Mouse (Mus musculus) myocyte (in vitro differentiated cells): ENCODE data around the gene Gm20388. TPM values are rescaled to one million over a fixed set of nuclear protein-coding genes. Genes with fewer than 3 reads are reported as not detected.

Source experiments
- H3K27me3 ChIP-seq: one replicate; pipeline ENCODE4 v1.6.1; 2011; ENCODE audit not compliant: control insufficient read depth, insufficient read depth, insufficient read length
- H3K36me3 ChIP-seq: one replicate; pipeline ENCODE4 v1.6.1; 2011; ENCODE audit not compliant: control insufficient read depth, insufficient read depth
- H3K4me2 ChIP-seq: one replicate; pipeline ENCODE4 v1.6.1; 2011; ENCODE audit warnings: low read depth, control low read depth
- H3K4me3 ChIP-seq: one replicate; pipeline ENCODE4 v1.5.1; 2011; ENCODE audit warnings: mild to moderate bottlenecking, control low read depth, moderate library complexity
- H3K79me2 ChIP-seq: one replicate; pipeline ENCODE4 v1.6.1; 2011; ENCODE audit not compliant: control insufficient read depth, insufficient read depth
- H3ac ChIP-seq: one replicate; pipeline ENCODE4 v1.6.1; 2011; ENCODE audit not compliant: control insufficient read depth, insufficient read length
- CEBPB ChIP-seq: IDR thresholded peaks from 2 replicates; pipeline ENCODE4 v1.6.1; 2011; ENCODE audit warnings: mild to moderate bottlenecking, moderate library complexity; ENCODE audit not compliant: poor library complexity, insufficient read depth, severe bottlenecking
- E2F4 ChIP-seq: IDR thresholded peaks from one replicate; pipeline ENCODE4 v1.6.1; 2011; ENCODE audit warnings: mild to moderate bottlenecking, control low read depth, moderate library complexity; ENCODE audit not compliant: insufficient read depth
- MAX ChIP-seq: IDR thresholded peaks from one replicate; pipeline ENCODE4 v1.6.1; 2011; ENCODE audit warnings: low read depth, mild to moderate bottlenecking, control low read depth
- MYOD1 ChIP-seq, 3 experiments: IDR thresholded peaks; one replicate each; pipeline ENCODE4 v1.6.1; 2011; ENCODE audit warnings: control low read depth in 2 of 3, low read depth in 2 of 3, mild to moderate bottlenecking in 2 of 3, moderate library complexity in 1 of 3; ENCODE audit not compliant: insufficient read length in 2 of 3, control insufficient read depth in 1 of 3
- MYOG ChIP-seq, 3 experiments: IDR thresholded peaks; one replicate each; pipeline ENCODE4 v1.6.1; 2011; ENCODE audit warnings: control low read depth in 2 of 3, low read depth in 2 of 3, mild to moderate bottlenecking in 2 of 3; ENCODE audit not compliant: insufficient read length in 2 of 3, control insufficient read depth in 1 of 3, insufficient read depth in 1 of 3
- POLR2A ChIP-seq: IDR thresholded peaks from one replicate; pipeline ENCODE4 v1.6.1; 2011; ENCODE audit warnings: low read depth, mild to moderate bottlenecking, control low read depth, moderate library complexity; ENCODE audit not compliant: insufficient read length
- POLR2AphosphoS2 ChIP-seq: IDR thresholded peaks from one replicate; pipeline ENCODE4 v1.6.1; 2011; ENCODE audit warnings: low read depth, control low read depth; ENCODE audit not compliant: insufficient read length
- REST ChIP-seq: IDR thresholded peaks from one replicate; pipeline ENCODE4 v1.6.1; 2011; ENCODE audit warnings: mild to moderate bottlenecking, control low read depth, moderate library complexity; ENCODE audit not compliant: insufficient read depth, insufficient read length
- SRF ChIP-seq: IDR thresholded peaks from one replicate; pipeline ENCODE4 v1.6.1; 2011; ENCODE audit warnings: low read depth; ENCODE audit not compliant: control insufficient read depth, insufficient read length
- TCF12 ChIP-seq: IDR thresholded peaks from one replicate; pipeline ENCODE4 v1.6.1; 2011; ENCODE audit warnings: mild to moderate bottlenecking, control low read depth; ENCODE audit not compliant: poor library complexity, insufficient read depth, severe bottlenecking
- TCF3 ChIP-seq: IDR thresholded peaks from one replicate; pipeline ENCODE4 v1.6.1; 2011; ENCODE audit warnings: low read depth, control low read depth; ENCODE audit not compliant: insufficient read length
- USF1 ChIP-seq: IDR thresholded peaks from one replicate; pipeline ENCODE4 v1.6.1; 2011; ENCODE audit warnings: low read depth, mild to moderate bottlenecking, control low read depth, moderate library complexity
- polyA plus RNA-seq: library from polyadenylated mRNA; unstranded; fragments of >200 nt; fragmentation: generic; extraction: Trizol; gene quantifications from one replicate; pipeline ENCODE4 v1.2.1, GENCODE M21; 2012; ENCODE audit warnings: missing spikeins

The Gm20388 gene
- polyA plus RNA-seq, 1 experiment, result 15.3 TPM

GRCm38 (mm10) chr8:120667561-120668373 is 757.1 kb downstream of the Gm20388 start, which contains the start of the genes Gm27021 and Cox4i1:
Gm27021 (minus strand) TSS chr8:120668079.
Cox4i1 (plus strand) TSS chr8:120668222.
- Histone ChIP-seq H3ac (peak within 1 kb of the TSS; percentile 78), H3K27me3 (no peaks in the 10 kb centered on the region), H3K4me2 (peak within 1 kb of the TSS; percentile 87), H3K36me3 (peaks cover 18% of the 10 kb centered on the region), H3K4me3 (peak within 1 kb of the TSS; percentile 67), H3K79me2 (peaks cover 79% of the 10 kb centered on the region)
- TF ChIP-seq TCF12 (no peak), POLR2AphosphoS2 (peak; percentile 98), TCF3 (peak; percentile 34), REST (peak; percentile 55), POLR2A (peak; percentile 96), CEBPB (no peak), E2F4 (no peak), SRF (no peak), MYOG (IDR thresholded peaks at IDR 0.05; ENCODE audit: control insufficient read depth in 1 of 3, insufficient read depth in 1 of 3, insufficient read length in 2 of 3, low read depth in 2 of 3) (peak in 2 of 3 experiments; percentile 26 to 39), MYOD1 (IDR thresholded peaks at IDR 0.05; ENCODE audit: control insufficient read depth in 1 of 3, insufficient read length in 2 of 3, low read depth in 2 of 3) (peak in 2 of 3 experiments; percentile 1 to 65)

DNA sequence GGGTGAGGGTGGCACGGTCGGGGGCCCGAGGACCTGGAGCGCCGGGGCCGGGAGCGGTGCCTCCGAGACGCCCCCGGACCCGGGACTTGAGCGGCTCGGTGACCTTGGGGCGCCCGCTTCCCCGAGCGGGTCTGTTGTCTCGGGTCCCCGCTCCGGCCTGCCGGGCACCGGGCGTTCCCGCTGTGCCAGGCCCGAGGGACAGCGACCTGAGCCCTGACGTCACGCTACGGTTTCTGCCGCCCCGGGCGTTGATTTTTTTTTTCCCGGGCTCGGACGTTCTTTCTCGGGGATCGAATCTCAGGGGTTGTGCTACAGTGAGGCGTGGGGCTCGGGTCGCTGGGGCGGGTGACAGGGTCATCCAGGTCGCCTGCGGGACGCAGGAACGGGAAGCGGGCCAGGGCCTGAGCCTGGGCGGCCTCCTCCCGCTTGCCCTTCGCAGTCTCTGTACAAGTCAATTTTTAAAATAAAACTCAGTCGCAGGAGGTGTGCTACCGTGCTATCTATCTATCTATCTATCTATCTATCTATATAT is 757.8 kb downstream of the Gm20388 start, which contains the start of gene Emc8:
TSS of gene Emc8 (minus strand) at position 200 of the 532 bp plus-strand sequence.
- Histone ChIP-seq H3K79me2 (peaks cover 72% of the 10 kb centered on the region), H3ac (peak within 1 kb of the TSS; percentile 78), H3K36me3 (peaks cover 25% of the 10 kb centered on the region), H3K27me3 (no peaks in the 10 kb centered on the region), H3K4me2 (peak within 1 kb of the TSS; percentile 87), H3K4me3 (peak within 1 kb of the TSS; percentile 67)
- TF ChIP-seq SRF (no peak), MYOD1 (IDR thresholded peaks at IDR 0.05; ENCODE audit: control insufficient read depth in 1 of 3, insufficient read length in 2 of 3, low read depth in 2 of 3) (peak in 1 of 3 experiments; percentile 4), REST (no peak)

- Histone ChIP-seq H3K4me3 (no peak overlapping the region), H3K4me2 (no peak overlapping the region), H3K36me3 (peaks cover 31% of the 10 kb centered on the region), H3K27me3 (no peaks in the 10 kb centered on the region), H3ac (no peak overlapping the region), H3K79me2 (peaks cover 39% of the 10 kb centered on the region)
- TF ChIP-seq MYOG (IDR thresholded peaks at IDR 0.05; ENCODE audit: control insufficient read depth in 1 of 3, insufficient read depth in 1 of 3, insufficient read length in 2 of 3, low read depth in 2 of 3), result no peak
- TF ChIP-seq MYOD1 (IDR thresholded peaks at IDR 0.05; ENCODE audit: control insufficient read depth in 1 of 3, insufficient read length in 2 of 3, low read depth in 2 of 3), result no peak
- TF ChIP-seq SRF, result no peak
- TF ChIP-seq POLR2A, result no peak
- TF ChIP-seq E2F4, result no peak
- TF ChIP-seq USF1, result no peak
- TF ChIP-seq MAX, result no peak
- no peak for TF ChIP-seq CEBPB
Observed at GRCm38 (mm10) chr8:120671775-120672174, 761.1 kb downstream of the Gm20388 start.

DNA sequence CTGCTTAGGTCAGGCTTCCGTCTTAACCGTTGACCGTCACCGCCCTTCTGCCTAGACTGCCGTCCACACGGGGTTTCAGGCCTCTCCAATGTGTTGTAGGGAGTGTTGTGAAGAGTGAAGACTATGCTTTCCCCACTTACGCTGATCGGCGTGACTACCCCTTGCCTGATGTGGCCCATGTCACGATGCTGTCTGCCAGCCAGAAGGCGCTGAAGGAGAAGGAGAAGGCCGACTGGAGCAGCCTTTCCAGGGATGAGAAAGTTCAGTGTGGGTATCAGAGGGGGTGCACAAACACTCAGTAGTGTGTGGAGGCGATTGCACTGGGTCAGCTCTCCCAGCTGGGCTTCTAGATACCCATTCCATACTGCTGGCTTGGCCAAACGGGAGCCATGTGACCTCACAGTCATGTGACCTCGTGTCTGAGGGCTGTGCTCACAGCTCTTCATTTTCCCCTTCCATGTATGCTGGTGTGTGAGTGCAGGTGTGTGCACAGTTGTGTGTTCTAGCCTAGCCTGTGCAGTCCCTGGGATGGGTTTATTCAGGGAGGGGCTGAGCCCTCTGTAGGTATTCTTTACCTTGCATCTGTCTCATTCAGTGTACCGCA is 762.1 kb downstream of the Gm20388 start:
- Histone ChIP-seq H3K27me3 (no peaks in the 10 kb centered on the region), H3K79me2 (peaks cover 31% of the 10 kb centered on the region), H3K4me2 (no peak overlapping the region), H3ac (no peak overlapping the region), H3K4me3 (no peak overlapping the region), H3K36me3 (peaks cover 31% of the 10 kb centered on the region)
- TF ChIP-seq POLR2AphosphoS2 (no peak), SRF (no peak), MAX (no peak), USF1 (no peak), TCF3 (no peak), E2F4 (no peak), REST (no peak), POLR2A (no peak), MYOD1 (IDR thresholded peaks at IDR 0.05; ENCODE audit: control insufficient read depth in 1 of 3, insufficient read length in 2 of 3, low read depth in 2 of 3) (no peak), MYOG (IDR thresholded peaks at IDR 0.05; ENCODE audit: control insufficient read depth in 1 of 3, insufficient read depth in 1 of 3, insufficient read length in 2 of 3, low read depth in 2 of 3) (no peak), TCF12 (no peak), CEBPB (no peak)

GRCm38 (mm10) chr8:120673298-120673697 is 762.7 kb downstream of the Gm20388 start:
- Histone ChIP-seq H3ac (no peak overlapping the region), H3K4me2 (no peak overlapping the region), H3K27me3 (no peaks in the 10 kb centered on the region), H3K79me2 (peaks cover 30% of the 10 kb centered on the region), H3K4me3 (no peak overlapping the region), H3K36me3 (peaks cover 31% of the 10 kb centered on the region)
- TF ChIP-seq SRF (no peak), MAX (no peak), MYOG (IDR thresholded peaks at IDR 0.05; ENCODE audit: control insufficient read depth in 1 of 3, insufficient read depth in 1 of 3, insufficient read length in 2 of 3, low read depth in 2 of 3) (no peak), USF1 (no peak), TCF3 (no peak), E2F4 (no peak), POLR2AphosphoS2 (no peak), CEBPB (no peak), TCF12 (no peak), MYOD1 (IDR thresholded peaks at IDR 0.05; ENCODE audit: control insufficient read depth in 1 of 3, insufficient read length in 2 of 3, low read depth in 2 of 3) (no peak), POLR2A (no peak), REST (no peak)
